Mouse (Mus musculus) midbrain, embryonic 13.5 days (tissue): ENCODE results near the gene Arhgap22. TPM values are rescaled to one million over a fixed set of nuclear protein-coding genes. Genes with fewer than 3 reads are reported as not detected.

Experiments used
- ATAC-seq: fragments of 200-750 bp; cut with Nextera tagmentation; 2 replicates; pipeline ENCODE4 v1.8.0; 2017; ENCODE audit warnings: mild to moderate bottlenecking, moderate TSS enrichment, moderate library complexity
- H3K27ac ChIP-seq: fragments of 300-500 bp; sonication (generic); 2 replicates; pipeline ENCODE4 v1.5.1; 2015; ENCODE audit warnings: inconsistent platforms, mild to moderate bottlenecking, moderate library complexity
- H3K27me3 ChIP-seq: fragments of 300-500 bp; sonication (generic); 2 replicates; pipeline ENCODE4 v1.6.1; 2015; ENCODE audit warnings: mild to moderate bottlenecking, inconsistent platforms
- H3K36me3 ChIP-seq: fragments of 300-500 bp; sonication (generic); 2 replicates; pipeline ENCODE4 v1.6.1; 2015; ENCODE audit warnings: mild to moderate bottlenecking, inconsistent platforms
- H3K4me1 ChIP-seq: fragments of 300-500 bp; sonication (generic); replicated peaks from 2 replicates; pipeline ENCODE4 v1.6.1; 2015; ENCODE audit warnings: inconsistent platforms
- H3K4me2 ChIP-seq: fragments of 300-500 bp; sonication (generic); replicated peaks from 2 replicates; pipeline ENCODE4 v1.6.1; 2015; ENCODE audit warnings: moderate library complexity, mild to moderate bottlenecking, inconsistent platforms
- H3K4me3 ChIP-seq: fragments of 300-500 bp; sonication (generic); replicated peaks from 2 replicates; pipeline ENCODE4 v1.5.1; 2015; ENCODE audit warnings: mild to moderate bottlenecking, inconsistent platforms
- H3K9ac ChIP-seq: fragments of 300-500 bp; sonication (generic); replicated peaks from 2 replicates; pipeline ENCODE4 v1.6.1; 2015; ENCODE audit warnings: mild to moderate bottlenecking, inconsistent platforms
- H3K9me3 ChIP-seq: fragments of 300-500 bp; sonication (generic); 2 replicates; pipeline ENCODE4 v1.6.1; 2016; ENCODE audit warnings: mild to moderate bottlenecking, inconsistent platforms
- WGBS: fragments of 180-500 bp; shearing (Covaris S2); methylation state at CpG from one replicate; pipeline ENCODE4 v1.1.7; 2015; 5-methylcytosine and 5-hydroxymethylcytosine counted together
- polyA plus RNA-seq: library from polyadenylated mRNA; unstranded; fragments of >200 nt; fragmentation: Nextera tagmentation; extraction: Ambion mirVana; gene quantifications from 2 replicates; pipeline ENCODE4 v1.2.1, GENCODE M21; 2015

Arhgap22 gene
- polyA plus RNA-seq, 1 experiment from 2014 or later: 0.44 TPM

- Histone ChIP-seq H3K27ac (no peak overlapping the region), H3K4me2 (no peak overlapping the region), H3K27me3 (peaks cover 14% of the 10 kb centered on the region), H3K9ac (no peak overlapping the region), H3K9me3 (no peaks in the 10 kb centered on the region), H3K4me1 (peaks cover 16% of the 10 kb centered on the region), H3K4me3 (no peak overlapping the region), H3K36me3 (no peaks in the 10 kb centered on the region)
- no peak for ATAC-seq
- 85% methylated on average over 5 of the region's 5 CpGs for WGBS
These were observed 34.9 kb downstream of the Arhgap22 start for GRCm38 (mm10) chr14:33248741-33249140.

- Histone ChIP-seq H3K9me3 (no peaks in the 10 kb centered on the region), H3K4me3 (peak overlapping the region; percentile 43), H3K36me3 (no peaks in the 10 kb centered on the region), H3K27me3 (peaks cover 14% of the 10 kb centered on the region), H3K9ac (peak overlapping the region; percentile 53), H3K4me2 (peak overlapping the region; percentile 85), H3K4me1 (peaks cover 16% of the 10 kb centered on the region), H3K27ac (no peak overlapping the region)
- peak; percentile 77 for ATAC-seq
- WGBS: under 1% methylated on average over 30 of the region's 30 CpGs
These were observed 36.6 kb downstream of the Arhgap22 start for GRCm38 (mm10) chr14:33250215-33250939.

- peak overlapping the region; percentile 43 for H3K4me3 ChIP-seq
- H3K27ac ChIP-seq: no peak overlapping the region
- H3K4me2 ChIP-seq: peak overlapping the region; percentile 85
- peaks cover 16% of the 10 kb centered on the region for H3K4me1 ChIP-seq
- no peaks in the 10 kb centered on the region for H3K9me3 ChIP-seq
- peak overlapping the region; percentile 53 for H3K9ac ChIP-seq
- H3K36me3 ChIP-seq: no peaks in the 10 kb centered on the region
- peaks cover 14% of the 10 kb centered on the region for H3K27me3 ChIP-seq
- no peak for ATAC-seq
- 7% methylated on average over 13 of the region's 13 CpGs for WGBS
These were observed 37.3 kb downstream of the Arhgap22 start for GRCm38 (mm10) chr14:33250956-33251745.

- 88% methylated on average over 5 of the region's 5 CpGs for WGBS
- Histone ChIP-seq H3K27me3 (0 out of 2 replicates have a peak, but pooled peaks cover 4% of the 10 kb centered on the region), H3K9ac (no peak overlapping the region), H3K27ac (no peak overlapping the region), H3K4me2 (no peak overlapping the region), H3K9me3 (no peaks in the 10 kb centered on the region), H3K4me3 (no peak overlapping the region), H3K4me1 (0 out of 2 replicates have a peak, but pooled peaks cover 2% of the 10 kb centered on the region), H3K36me3 (no peaks in the 10 kb centered on the region)
- ATAC-seq: no peak
These were observed 44.4 kb downstream of the Arhgap22 start for GRCm38 (mm10) chr14:33258256-33258655.

- no peak for ATAC-seq
- Histone ChIP-seq H3K27ac (no peak overlapping the region), H3K9ac (no peak overlapping the region), H3K27me3 (no peaks in the 10 kb centered on the region), H3K4me3 (no peak overlapping the region), H3K4me2 (no peak overlapping the region), H3K9me3 (no peaks in the 10 kb centered on the region), H3K36me3 (no peaks in the 10 kb centered on the region), H3K4me1 (0 out of 2 replicates have a peak, but pooled peaks cover 2% of the 10 kb centered on the region)
- 88% methylated on average over 6 of the region's 6 CpGs for WGBS
These were observed 46.3 kb downstream of the Arhgap22 start for GRCm38 (mm10) chr14:33260131-33260530.

GRCm38 (mm10) chr14:33264795-33265194, 51.0 kb downstream of the Arhgap22 start:
- 92% methylated on average over 13 of the region's 13 CpGs for WGBS
- Histone ChIP-seq H3K27me3 (no peaks in the 10 kb centered on the region), H3K4me1 (0 out of 2 replicates have a peak, but pooled peaks cover 2% of the 10 kb centered on the region), H3K36me3 (no peaks in the 10 kb centered on the region), H3K4me2 (no peak overlapping the region), H3K9me3 (0 out of 2 replicates have a peak, but pooled peaks cover 6% of the 10 kb centered on the region), H3K4me3 (no peak overlapping the region), H3K27ac (no peak overlapping the region), H3K9ac (no peak overlapping the region)
- ATAC-seq: no peak

- H3K4me1 ChIP-seq: no peaks in the 10 kb centered on the region
- H3K9me3 ChIP-seq: no peaks in the 10 kb centered on the region
- WGBS: 82% methylated on average over 2 of the region's 2 CpGs
- ATAC-seq: no peak
- H3K27ac ChIP-seq: no peak overlapping the region
- no peaks in the 10 kb centered on the region for H3K27me3 ChIP-seq
- H3K36me3 ChIP-seq: no peaks in the 10 kb centered on the region
- H3K4me3 ChIP-seq: no peak overlapping the region
- H3K9ac ChIP-seq: no peak overlapping the region
- no peak overlapping the region for H3K4me2 ChIP-seq
These were observed 62.4 kb downstream of the Arhgap22 start for GRCm38 (mm10) chr14:33276240-33276639.

GRCm38 (mm10) chr14:33278374-33278773, 64.5 kb downstream of the Arhgap22 start:
- H3K4me3 ChIP-seq: no peak overlapping the region
- H3K36me3 ChIP-seq: no peaks in the 10 kb centered on the region
- no peak overlapping the region for H3K9ac ChIP-seq
- 86% methylated on average over 2 of the region's 2 CpGs for WGBS
- H3K27ac ChIP-seq: no peak overlapping the region
- no peak overlapping the region for H3K4me2 ChIP-seq
- ATAC-seq: no peak
- H3K9me3 ChIP-seq: no peaks in the 10 kb centered on the region
- H3K4me1 ChIP-seq: peaks cover 5% of the 10 kb centered on the region; the same call in 1 of the 2 replicates
- no peaks in the 10 kb centered on the region for H3K27me3 ChIP-seq

GRCm38 (mm10) chr14:33280921-33281320, 67.1 kb downstream of the Arhgap22 start:
- 88% methylated on average over 2 of the region's 2 CpGs for WGBS

GRCm38 (mm10) chr14:33282447-33282846, 68.6 kb downstream of the Arhgap22 start:
- Histone ChIP-seq H3K4me2 (no peak overlapping the region), H3K4me3 (no peak overlapping the region), H3K4me1 (peaks cover 5% of the 10 kb centered on the region; the same call in 1 of the 2 replicates), H3K27me3 (no peaks in the 10 kb centered on the region), H3K27ac (no peak overlapping the region), H3K9me3 (no peaks in the 10 kb centered on the region), H3K36me3 (no peaks in the 10 kb centered on the region), H3K9ac (no peak overlapping the region)
- WGBS: 88% methylated on average over 4 of the region's 4 CpGs
- ATAC-seq: no peak

More at GRCm38 (mm10) chr14:33280921-33281320, 67.1 kb downstream of the Arhgap22 start:
- Histone ChIP-seq H3K36me3 (no peaks in the 10 kb centered on the region), H3K9ac (no peak overlapping the region), H3K9me3 (no peaks in the 10 kb centered on the region), H3K27ac (no peak overlapping the region), H3K4me1 (peaks cover 5% of the 10 kb centered on the region; the same call in 1 of the 2 replicates), H3K4me2 (no peak overlapping the region), H3K27me3 (no peaks in the 10 kb centered on the region), H3K4me3 (no peak overlapping the region)
- no peak for ATAC-seq

GRCm38 (mm10) chr14:33287920-33288319, 74.1 kb downstream of the Arhgap22 start:
- Histone ChIP-seq H3K27me3 (no peaks in the 10 kb centered on the region), H3K4me1 (peaks cover 3% of the 10 kb centered on the region; the same call in 1 of the 2 replicates), H3K4me3 (no peak overlapping the region), H3K9me3 (no peaks in the 10 kb centered on the region), H3K9ac (no peak overlapping the region), H3K4me2 (no peak overlapping the region), H3K27ac (no peak overlapping the region), H3K36me3 (no peaks in the 10 kb centered on the region)
- no peak for ATAC-seq
- WGBS: 69% methylated on average over 4 of the region's 4 CpGs

GRCm38 (mm10) chr14:33290038-33290437, 76.2 kb downstream of the Arhgap22 start:
- Histone ChIP-seq H3K36me3 (no peaks in the 10 kb centered on the region), H3K9ac (no peak overlapping the region), H3K9me3 (no peaks in the 10 kb centered on the region), H3K4me2 (no peak overlapping the region), H3K27ac (no peak overlapping the region), H3K4me3 (no peak overlapping the region), H3K27me3 (no peaks in the 10 kb centered on the region), H3K4me1 (no peaks in the 10 kb centered on the region)
- no peak for ATAC-seq
- WGBS: 89% methylated on average over 9 of the region's 9 CpGs
